Mouse (Mus musculus): Measurements from ENCODE around the gene Nlrp4e.
"Not testable (repeated sequence)": the region's sequence is repeated elsewhere in the genome, so short reads cannot be mapped to it uniquely, and the experiment has no call there.

GRCm38 (mm10) chr7:23278800-23279199 is 22.2 kb upstream of the Nlrp4e start, which contains the start of gene Gm6902:
- not testable (repeated sequence) for TF ChIP-seq CTCF (IDR thresholded peaks at IDR 0.05; ENCODE audit: low read depth); EP300 (optimal IDR thresholded peaks at IDR 0.05)
